Mouse (Mus musculus): ENCODE measurements around the gene Sh3bgrl2.

GRCm38 (mm10) chr9:83556780-83557771 lies 8.9 kb downstream of the Sh3bgrl2 start:
- TF ChIP-seq CTCF (IDR thresholded peaks at IDR 0.05; ENCODE audit: borderline replicate concordance, control insufficient read depth, extremely low read depth, insufficient read depth, low read length, poor library complexity) (no peak), POLR2A (IDR thresholded peaks at IDR 0.05; ENCODE audit: control insufficient read depth, extremely low read depth, insufficient read depth, low read length, poor library complexity) (no peak)

All from thymus, adult 2 months (tissue).